Mouse (Mus musculus): ENCODE measurements around the gene Rrp36.

- no peak for TF ChIP-seq CTCF (IDR thresholded peaks at IDR 0.05)
- TF ChIP-seq EP300 (IDR thresholded peaks at IDR 0.05), result no peak
Measured at GRCm38 (mm10) chr17:46618394-46618768, 55.8 kb downstream of the Rrp36 start.

Measured in lung, postnatal 0 days (tissue).